Mouse (Mus musculus) liver (tissue): ENCODE measurements around the gene Cpne5.
"Not testable (repeated sequence)": the region's sequence is repeated elsewhere in the genome, so short reads cannot be mapped to it uniquely, and the experiment has no call there.

Source experiments
- DNase-seq: peaks from one replicate; pipeline ENCODE4 v3.0.0-alpha.2; 2020; ENCODE audit warnings: mixed read lengths

Gene Cpne5

DNA sequence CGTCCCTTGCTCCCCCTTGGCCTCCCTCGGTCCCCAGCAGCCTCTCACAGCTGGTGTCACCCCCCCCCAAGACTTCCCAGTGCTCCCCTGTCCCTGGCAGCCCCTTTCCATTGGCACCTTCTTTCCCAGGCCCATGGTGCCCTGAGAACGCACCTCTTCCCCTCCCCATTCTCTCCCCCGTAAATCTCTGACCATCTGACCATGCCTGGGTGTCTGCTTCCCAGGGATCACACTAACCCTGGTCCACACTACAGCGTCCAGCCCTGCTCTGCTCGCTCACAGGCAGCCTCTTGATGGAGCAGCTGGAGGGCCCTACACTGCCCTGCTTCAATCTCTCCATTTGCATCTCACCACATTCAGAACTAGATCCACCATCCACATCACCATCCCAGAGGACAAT is 18.5 kb upstream of the Cpne5 start:
- DNase-seq, result no peak

DNA sequence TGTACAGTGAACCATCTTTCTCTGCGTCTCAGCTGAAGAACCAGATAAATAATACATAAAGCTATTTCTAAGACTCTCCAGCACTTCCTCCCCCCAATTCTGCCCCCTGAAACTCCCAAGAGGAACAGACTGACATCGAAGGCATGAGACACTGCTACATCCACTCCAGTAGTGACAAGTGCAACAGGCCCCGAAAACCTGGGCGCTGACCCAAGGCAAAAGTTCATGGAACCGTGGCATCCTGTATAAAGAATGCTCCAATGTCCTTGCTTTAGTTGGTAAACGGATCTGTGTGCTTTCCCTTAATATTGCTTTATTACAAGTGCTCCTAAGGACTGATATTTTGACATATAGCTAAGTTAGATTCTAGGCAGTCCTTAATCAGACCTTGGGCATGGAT is 16.8 kb upstream of the Cpne5 start:
- not testable (repeated sequence) for DNase-seq

DNA sequence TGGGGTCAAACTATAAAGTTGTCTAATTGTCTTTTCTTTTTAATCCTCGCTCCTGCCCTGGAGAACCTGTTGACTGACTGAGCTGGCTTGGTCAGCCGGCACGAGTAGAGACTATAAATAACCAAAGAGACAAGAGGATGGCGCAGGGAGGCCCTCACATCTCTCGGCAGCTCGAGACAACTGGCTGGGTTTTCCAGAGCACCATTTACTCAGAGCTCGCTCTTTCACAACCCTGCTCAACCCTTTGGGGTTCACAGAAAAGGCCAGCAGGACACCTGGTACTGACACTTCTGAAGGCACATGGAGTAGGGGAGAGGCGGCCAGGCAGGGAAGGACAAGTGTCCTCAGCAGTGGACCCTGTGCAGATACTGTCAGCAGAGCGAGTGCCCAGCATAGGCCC is 15.7 kb upstream of the Cpne5 start:
- no peak for DNase-seq

DNA sequence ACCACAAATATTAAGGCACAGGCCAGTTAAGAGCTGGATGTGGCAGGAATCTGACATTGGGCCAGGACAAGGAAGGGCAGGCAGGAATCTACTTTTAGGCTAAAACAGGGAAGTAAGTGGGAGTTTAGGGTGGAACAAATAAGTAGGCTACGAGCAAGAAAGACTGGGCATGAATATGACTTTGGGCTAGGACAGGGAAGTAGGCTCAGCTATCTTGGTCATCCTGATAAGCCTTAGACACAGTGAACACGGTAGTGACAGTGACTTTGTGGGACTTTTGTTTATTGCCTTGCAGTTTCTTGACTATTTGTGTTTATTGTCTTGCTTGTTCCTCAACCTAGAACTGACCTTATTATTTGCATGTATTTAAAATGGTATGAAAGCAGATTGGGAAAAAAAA is 15.3 kb upstream of the Cpne5 start:
- DNase-seq, result no peak

DNA sequence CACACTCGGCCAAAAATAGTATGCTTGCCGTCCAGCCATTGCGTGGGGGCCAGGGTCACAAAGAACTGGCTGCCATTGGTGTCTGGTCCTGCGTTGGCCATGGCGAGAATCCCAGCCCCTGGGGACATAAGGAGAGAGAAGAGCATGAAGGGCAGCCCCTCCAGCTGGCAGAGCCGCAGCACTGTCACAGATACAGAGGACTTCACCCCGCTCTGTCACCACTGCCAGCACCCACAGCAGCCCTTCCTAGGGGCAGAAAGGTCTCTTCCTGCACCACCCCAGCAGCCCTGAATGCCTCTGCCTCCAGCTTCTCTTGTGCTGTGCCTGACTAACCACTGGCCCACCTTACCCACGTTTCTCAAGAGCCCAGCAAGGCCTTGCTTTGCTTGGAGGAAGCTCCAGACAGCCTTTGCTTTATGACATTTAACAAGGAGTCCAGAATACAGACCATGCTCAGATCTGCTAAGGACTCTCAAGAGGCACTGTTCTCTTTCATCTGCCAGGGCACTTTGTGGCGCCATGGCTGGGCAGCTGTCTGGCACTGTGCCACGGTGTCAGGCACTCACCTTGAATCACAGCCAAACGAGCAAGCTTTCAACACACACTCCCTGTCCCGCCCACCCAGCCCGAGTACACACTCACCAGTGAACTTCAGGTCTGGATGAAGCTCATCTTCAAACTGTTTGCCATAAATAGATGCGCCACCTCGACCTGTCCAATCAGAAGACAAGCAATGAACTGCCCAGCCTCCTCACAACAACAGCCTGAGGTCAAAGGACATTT is 13.8 kb upstream of the Cpne5 start:
- no peak for DNase-seq

DNA sequence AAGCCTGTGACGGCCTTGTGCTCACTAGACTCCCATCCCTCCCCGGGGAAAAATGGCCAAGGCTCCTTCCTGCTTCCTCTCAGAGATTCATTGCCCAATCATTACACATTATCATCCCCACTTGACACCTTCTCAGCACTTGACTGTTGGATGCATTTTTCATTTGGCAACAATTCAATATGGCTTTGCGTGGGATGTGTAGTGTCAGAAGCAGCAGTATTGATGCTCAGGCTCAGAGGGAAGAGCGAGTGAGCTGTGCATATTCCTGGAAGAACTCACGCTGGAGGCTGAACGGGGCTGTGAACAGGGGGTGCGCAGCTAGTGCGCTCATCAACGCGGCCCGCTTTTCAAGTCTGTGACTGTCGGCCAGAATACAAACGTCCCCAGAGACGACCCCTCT is 13.0 kb upstream of the Cpne5 start:
- DNase-seq, result not testable (repeated sequence)

DNA sequence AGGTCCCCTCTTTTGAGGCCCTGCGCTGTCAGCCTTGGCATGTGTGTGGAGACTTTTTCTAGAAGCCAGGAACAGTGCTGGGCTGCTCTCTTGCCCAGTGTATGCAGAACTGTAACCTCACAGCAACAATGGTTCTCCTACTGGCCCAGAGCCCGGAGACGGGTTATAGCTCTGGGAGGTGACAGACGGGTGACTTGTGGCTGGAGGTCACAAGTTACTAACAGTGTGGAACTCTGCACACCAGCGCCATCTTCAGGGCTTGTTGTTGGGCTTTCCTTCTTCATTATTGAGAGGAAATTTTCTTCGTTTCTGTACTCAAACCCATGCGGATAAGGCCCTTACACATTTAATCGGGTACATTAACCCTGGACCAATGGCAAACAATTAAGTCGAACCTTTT is 11.5 kb upstream of the Cpne5 start:
- DNase-seq, result no peak

DNA sequence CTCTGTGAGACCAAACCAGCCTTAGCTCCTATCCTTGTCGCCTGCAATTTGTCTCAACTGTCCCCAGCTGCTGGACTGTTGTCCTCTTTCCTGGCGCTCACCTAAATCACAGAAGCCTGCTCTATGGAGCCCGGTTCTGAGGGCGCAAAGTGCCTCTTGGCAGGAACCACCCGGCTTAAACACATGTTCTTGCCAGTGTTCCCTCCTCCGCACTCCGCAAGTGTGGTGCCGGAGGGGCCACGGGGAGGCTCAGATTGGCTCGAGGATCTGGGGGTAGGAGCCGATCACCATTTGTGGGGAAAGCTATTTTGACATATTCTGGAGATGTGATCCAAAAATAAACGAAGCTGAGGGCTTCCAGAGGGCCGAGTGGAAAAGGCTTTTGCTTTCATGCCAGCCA is 9.9 kb upstream of the Cpne5 start:
- DNase-seq, result no peak

DNA sequence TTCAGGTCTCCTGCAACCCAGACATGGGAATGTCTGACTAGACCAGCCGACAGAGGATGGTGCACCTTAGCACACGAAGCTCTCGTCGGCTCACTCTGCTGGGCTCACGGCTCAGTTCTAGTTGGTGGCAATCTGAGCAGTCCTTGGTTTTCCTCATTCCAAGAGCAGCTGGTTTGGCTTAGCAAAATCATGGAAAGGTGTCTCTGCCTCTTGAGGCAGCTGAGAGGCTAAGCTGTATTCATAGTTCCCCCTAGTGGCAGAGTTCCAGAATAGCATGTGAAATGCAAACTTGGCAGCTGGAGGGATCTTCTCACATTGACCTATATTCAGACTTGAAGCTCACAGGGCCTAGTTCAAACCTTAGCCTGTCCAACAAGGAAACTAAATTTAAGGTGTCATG is 8.6 kb upstream of the Cpne5 start:
- no peak for DNase-seq

DNA sequence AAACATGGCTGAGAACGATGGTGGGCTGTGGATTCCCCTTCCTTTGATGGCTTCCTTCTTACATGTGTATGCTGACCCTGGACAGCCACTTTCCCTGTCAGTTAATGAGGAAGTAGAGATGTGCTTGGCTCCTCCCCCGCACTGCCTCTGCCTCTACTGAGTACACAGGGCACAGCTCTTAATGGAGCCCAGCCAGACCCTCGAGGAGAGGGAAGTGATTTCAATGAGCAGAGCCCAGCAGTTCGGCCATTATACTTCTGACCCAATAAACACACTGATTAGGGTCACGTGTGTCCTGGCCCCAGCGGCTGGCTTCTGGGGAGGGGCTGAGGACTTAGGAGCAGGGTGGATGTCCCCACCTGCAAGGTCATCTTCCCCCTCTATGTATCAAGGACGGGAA is 7.8 kb upstream of the Cpne5 start:
- no peak for DNase-seq

DNA sequence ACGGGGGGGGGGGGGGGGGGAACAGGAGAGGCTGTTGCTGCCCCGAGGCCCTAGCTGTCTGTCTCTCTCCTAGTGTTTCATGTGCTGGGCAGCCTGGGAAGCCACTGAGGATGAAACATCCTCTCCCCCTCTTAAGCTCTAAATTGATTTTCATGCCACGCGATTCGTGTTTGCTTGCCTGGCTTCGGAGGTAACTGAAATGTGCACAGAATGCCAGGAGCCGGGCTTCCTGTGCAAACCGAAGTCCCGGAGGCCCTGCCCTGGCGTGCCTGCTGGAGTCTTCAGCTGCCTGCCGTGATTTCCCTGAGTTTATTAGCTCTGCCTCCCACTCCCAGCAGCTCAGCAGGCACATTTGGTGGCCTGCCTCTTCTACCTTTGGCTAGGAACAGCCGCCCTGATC is 6.9 kb upstream of the Cpne5 start:
- DNase-seq, result no peak

DNA sequence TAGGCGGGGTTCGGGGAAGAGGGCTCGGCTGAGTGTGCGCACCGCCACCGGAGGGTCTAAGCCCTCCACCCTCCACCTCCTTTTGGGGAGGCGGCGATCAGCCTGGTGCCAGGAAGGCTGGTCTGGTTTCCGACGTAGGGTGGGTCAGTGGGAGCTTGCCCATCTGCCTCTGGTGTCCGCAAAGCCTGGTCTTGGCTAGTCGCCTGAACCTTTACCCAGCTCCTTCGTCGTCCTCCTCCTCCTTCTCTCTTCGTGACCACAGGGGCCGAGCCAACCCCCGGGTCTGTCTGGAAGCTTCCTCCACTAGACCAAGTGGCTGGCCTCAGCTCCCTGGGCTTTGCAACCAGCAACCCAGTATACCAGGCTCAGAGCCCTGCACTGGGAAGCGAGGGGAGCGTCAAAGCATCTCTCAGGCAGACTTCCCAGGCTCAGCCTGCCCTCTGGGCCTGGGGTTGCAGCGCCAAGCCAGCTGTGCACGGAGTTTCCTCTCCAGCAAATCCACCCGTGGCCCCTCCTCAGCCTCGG is 516 bp upstream of the Cpne5 start:
- no peak for DNase-seq

DNA sequence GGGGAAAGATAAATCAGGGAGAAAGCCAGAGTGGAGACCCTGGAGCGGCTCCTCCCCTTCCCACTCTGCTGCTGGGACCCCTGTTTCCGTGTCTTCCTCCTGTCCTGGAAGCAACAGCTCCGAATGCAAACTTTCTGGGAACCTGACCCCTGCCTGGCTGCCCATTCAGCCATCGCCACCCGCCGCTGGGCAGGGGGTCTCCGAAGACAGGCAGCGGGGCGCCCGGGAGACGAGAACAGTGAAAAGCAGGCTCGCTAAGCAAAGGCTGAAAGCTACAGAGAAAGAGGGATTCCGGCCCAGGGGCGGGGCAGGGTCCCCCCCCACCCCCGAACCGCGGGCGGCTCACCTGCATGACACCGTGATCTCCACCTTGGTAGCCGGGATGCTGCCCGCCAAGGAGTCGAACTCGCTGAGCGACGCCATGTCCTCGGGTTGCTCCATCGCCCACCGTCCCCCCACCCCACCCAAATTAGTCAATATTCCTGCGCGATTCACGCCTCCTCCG is 648 bp downstream of the Cpne5 start:
- no peak for DNase-seq

DNA sequence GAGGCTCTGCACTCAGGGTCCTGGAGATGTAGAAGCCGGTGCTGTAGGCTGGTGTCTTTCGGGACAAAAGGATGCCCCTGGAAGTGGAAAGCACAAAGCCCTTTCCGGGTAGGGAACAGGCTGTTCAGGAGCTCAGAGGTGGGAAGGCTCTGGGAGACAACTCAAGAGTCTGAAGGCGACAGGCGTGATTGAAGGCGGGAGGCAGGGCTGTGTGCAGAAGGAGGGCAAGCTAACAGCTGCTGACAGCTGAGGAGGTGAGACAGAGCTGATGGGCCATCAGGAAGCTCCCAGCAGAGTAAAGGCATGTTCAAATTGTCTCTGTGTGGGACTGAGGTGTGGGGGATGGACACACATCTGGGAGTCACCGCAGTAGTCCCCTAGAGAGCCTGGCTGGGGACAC is 1.9 kb downstream of the Cpne5 start:
- no peak for DNase-seq

DNA sequence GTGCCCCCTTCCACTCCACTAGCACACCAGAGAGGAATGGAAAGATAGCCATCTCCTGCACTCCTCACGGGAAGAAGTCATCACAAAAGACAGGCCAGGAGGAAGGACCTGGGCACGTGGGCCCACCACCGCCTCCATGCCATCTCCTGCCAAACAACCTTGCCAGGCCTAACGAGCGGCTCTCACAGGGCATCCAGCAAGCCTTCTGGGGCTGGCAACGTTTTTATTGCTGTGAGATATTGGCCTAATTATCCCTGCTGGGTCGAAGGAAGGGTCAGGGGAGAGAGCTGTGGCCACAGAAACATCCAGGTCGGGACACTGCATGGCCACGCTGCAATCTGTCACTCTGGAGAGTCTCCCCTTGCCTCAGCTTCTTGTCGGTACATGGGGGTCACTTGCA is 6.9 kb downstream of the Cpne5 start:
- DNase-seq, result no peak

DNA sequence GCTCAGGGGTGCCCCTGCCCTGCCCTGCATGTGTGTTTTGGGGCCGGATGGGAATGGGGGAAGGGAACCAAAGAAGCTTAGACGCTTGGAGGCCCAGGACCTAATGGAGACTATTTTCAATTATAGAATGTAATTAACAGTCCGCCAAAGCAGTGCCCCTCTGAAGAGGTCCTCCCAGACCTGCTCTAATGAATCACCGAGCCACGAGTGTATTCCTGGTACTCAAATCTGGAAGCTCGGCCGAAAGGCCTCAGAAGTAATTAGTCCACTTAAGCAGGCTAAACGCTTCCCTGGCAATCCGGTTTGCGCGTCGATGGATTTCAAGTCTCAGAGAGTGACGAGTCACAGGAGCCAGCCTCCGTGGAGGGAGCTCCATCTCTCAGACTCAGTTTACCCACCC is 17.3 kb downstream of the Cpne5 start:
- no peak for DNase-seq

DNA sequence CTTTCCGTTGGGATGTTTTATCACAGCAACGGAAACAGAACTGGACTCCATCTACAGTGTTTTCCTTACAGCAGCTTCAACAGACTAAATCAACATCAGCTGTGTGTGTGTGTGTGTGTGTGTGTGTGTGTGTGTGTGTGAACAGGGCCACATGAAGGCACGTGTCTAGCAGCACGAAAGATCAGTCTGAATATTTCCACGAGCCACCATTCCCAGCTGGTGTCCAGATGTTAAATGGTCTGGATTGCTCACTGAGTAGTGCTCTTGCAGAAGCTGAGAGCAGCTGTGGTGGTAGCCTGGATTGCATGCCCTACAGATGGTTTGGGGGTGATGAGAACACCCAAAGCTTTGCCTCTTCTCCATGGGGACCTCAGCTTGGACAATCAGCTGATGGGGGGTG is 19.9 kb downstream of the Cpne5 start:
- no peak for DNase-seq

DNA sequence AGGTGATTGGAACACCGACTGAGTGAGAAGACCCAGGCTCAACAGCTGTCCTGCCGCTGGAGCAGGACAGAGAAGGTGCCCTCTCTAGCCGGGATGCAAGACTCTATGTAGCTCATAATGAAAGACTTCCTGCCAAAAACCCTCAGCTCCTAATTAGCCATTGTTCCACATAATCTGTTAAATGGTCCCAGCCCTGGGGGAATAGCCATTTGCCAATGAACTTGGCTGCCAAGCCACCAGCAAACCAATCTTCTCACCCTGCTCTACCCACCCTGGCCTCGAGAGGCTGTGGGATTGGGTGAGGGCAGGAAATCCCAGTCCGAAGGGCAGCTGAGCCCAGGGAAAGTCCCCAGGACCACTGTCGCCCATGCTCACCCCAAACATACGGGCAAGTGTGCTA is 21.9 kb downstream of the Cpne5 start:
- DNase-seq, result no peak

DNA sequence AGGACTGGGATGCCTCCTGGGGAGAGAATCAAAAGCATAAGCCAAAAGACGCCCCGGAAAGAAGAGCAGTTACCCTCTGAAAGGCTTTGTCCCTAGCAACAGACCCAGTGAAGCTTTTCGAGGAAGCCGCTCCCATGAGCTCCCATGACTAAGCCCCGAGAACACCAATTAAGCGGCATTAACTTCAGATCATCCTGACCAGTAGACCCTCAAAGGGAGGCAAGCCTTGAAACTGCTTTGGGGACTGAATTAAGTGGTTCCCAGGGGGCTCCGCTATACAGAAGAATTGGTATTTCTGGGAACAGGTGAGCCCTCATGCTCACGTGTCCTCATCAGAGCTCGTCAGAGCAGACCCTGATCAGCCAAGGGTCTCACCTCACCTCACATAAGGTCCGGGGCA is 23.3 kb downstream of the Cpne5 start:
- DNase-seq, result no peak

DNA sequence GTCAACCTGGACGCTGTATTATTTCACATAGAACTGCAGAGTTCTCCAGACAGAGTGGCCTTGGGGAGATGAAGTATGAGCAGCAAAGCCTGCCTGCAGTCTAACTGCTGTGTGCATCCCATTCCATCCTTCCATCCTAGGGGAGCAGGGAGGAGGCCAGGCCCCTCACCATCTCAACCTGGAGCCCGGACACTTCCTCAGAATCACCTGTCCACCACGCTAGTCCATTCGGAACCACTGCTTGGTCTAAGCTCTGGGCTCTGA is 23.8 kb downstream of the Cpne5 start:
- DNase-seq, result no peak

DNA sequence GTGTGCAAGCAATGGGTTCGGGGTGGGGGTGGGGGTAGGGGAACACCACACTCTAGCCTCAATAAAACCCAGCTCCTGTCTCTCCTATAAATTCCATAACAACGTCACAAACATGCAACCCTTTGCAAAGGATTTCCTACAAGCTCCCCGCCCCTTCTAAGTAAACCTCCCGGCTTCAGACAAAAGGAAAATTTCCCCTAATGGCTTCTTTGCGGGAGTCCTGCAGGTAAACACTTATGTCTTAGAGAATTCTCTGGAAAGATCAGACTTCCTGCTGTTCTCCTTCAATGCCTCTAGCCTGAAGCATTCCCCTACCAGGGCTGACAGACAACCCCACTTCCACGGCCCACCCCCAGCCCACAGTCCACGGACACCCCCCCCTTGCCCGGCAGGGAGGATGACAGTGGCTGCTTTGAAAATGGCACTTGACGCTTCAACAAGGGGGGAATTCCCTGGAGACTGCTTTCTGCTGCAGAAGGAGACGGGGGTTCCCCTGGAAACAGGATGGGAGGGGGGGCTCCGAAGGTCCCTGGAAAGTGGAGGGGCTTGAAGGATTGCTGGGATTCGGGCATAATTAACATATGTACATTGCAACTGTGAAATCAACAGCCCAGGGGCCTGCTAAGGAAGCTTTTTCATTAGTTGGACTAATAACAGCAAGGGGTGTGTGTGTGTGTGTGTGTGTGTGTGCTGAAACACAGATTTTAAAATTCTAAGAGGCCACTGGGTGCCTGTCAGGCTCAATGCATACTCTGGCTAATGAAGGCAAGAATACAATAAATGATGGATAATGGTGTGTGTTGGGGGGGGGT is 24.4 kb downstream of the Cpne5 start:
- DNase-seq, result no peak

DNA sequence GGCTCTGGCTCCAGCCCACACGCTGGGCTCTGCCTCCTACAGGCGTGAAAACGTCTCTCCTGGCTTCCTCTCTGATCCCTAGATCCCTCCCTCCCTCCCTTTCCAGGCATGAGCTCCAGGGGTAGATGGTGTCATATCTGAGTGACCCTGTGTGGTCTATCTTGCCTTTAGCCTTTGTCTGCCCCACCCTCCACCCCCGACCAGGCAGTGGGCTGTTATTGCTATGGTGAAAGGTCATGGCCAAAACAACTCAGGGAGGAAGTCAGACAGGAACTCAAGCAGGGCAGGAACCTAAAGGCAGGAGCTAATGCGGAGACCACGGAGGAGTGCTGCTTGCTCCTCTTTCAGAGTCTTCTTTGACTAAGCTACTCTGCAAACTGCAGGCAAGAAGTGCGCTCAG is 26.1 kb downstream of the Cpne5 start:
- no peak for DNase-seq

DNA sequence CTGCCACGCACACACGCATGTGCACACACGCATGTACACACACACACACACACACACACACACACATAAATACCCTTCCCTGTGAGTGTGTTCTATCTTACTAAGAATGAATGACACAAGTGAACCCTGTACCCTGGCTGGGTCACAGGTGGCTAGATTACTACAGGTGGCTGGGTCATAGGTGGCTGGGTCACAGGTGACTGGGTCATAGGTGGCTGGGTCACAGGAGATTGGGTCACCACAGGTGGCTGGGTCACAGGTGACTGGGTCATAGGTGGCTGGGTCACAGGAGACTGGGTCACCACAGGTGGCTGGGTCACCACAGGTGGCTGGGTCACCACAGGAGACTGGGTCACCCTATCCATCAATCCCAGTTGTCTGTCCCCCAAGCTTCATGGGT is 27.9 kb downstream of the Cpne5 start:
- DNase-seq, result no peak

DNA sequence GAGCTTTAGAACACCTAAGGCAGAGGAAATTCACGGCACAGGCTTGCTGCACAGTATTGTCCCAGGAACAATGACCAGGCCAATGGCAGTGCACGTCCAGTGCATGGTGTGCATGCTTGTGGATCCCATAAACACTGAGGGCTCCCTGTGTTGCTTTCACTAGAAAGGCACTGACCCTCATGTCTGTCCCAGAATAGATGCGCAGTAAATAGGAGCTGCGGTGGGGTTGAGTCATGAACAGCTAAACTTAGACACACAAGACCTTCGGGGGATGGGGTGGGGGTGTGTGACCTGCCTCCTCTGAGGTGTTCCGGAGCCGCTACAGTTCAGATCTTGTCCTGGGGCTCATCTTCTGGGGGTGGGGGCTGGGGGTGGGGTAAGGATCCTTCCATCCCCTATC is 31.9 kb downstream of the Cpne5 start:
- no peak for DNase-seq

DNA sequence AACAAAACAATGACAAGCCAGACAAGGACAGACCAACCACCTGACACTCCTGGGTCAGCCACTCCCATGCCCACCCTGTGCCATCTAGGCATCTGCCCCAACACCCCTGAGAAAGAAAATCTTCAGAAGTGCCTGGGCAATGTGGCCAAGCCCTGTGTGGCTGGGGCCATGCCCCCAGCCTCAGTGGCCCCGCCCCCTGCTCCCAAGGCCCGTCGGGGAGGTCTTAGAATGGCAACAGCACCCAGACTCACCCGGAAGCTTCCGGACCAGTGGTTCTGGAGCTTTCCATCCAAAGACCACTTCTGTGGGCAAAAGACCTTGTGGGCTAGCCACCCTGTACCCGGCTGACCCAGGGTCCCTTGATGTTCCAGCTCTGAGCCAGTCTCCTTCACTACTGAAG is 35.4 kb downstream of the Cpne5 start:
- DNase-seq, result no peak
